Mouse (Mus musculus) intestine, postnatal 0 days (tissue): Measurements from ENCODE around the gene Ikzf2. TPM values are rescaled to one million over a fixed set of nuclear protein-coding genes. Genes with fewer than 3 reads are reported as not detected.

Experiments used
- ATAC-seq: fragments of 200-750 bp; cut with Nextera tagmentation; 2 replicates; pipeline ENCODE4 v1.8.0; 2017; ENCODE audit warnings: mild to moderate bottlenecking, moderate TSS enrichment, moderate library complexity
- H3K27ac ChIP-seq: fragments of 300-500 bp; sonication (generic); 2 replicates; pipeline ENCODE4 v1.5.1; 2014; ENCODE audit warnings: mild to moderate bottlenecking, low read depth, low read length, moderate library complexity
- H3K27me3 ChIP-seq: fragments of 300-500 bp; sonication (generic); replicated peaks from 2 replicates; pipeline ENCODE4 v1.6.1; 2014; ENCODE audit warnings: low read length, mixed read lengths; ENCODE audit not compliant: control insufficient read depth, insufficient read depth
- H3K36me3 ChIP-seq: fragments of 300-500 bp; sonication (generic); 2 replicates; pipeline ENCODE4 v1.6.1; 2014; ENCODE audit warnings: mild to moderate bottlenecking, moderate library complexity; ENCODE audit not compliant: control insufficient read depth, insufficient read depth
- H3K4me1 ChIP-seq: fragments of 300-500 bp; sonication (generic); replicated peaks from 2 replicates; pipeline ENCODE4 v1.6.1; 2014; ENCODE audit warnings: antibody characterized with exemption, low read length, mixed read lengths; ENCODE audit not compliant: control insufficient read depth, insufficient read depth
- H3K4me2 ChIP-seq: fragments of 300-500 bp; sonication (generic); replicated peaks from 2 replicates; pipeline ENCODE4 v1.6.1; 2014; ENCODE audit warnings: low read depth, mild to moderate bottlenecking, moderate library complexity
- H3K4me3 ChIP-seq: fragments of 300-500 bp; sonication (generic); 2 replicates; pipeline ENCODE4 v1.5.1; 2014; ENCODE audit warnings: low read depth, low read length
- H3K9ac ChIP-seq: fragments of 300-500 bp; sonication (generic); 2 replicates; pipeline ENCODE4 v1.6.1; 2014; ENCODE audit warnings: mild to moderate bottlenecking, low read depth, low read length
- H3K9me3 ChIP-seq: fragments of 300-500 bp; sonication (generic); 2 replicates; pipeline ENCODE4 v1.6.1; 2016; ENCODE audit warnings: mixed run types; ENCODE audit not compliant: control insufficient read depth
- CTCF ChIP-seq: sonication (generic); IDR thresholded peaks from 2 replicates; pipeline ENCODE4 v1.5.1; 2016; ENCODE audit warnings: low read depth, mild to moderate bottlenecking, control low read depth, antibody characterized with exemption, moderate library complexity
- WGBS: fragments of 180-500 bp; shearing (Covaris S2); extraction: QIAGEN DNeasy Blood & Tissue Kit; methylation state at CpG from one replicate; pipeline ENCODE4 v1.1.7; 2014; 5-methylcytosine and 5-hydroxymethylcytosine counted together
- polyA plus RNA-seq: library from polyadenylated mRNA; unstranded; fragments of >200 nt; fragmentation: Nextera tagmentation; extraction: Ambion mirVana; gene quantifications from 2 replicates; pipeline ENCODE4 v1.2.1, GENCODE M21; 2015

The Ikzf2 gene
- polyA plus RNA-seq, 1 experiment from 2014 or later: 1.0 TPM

DNA sequence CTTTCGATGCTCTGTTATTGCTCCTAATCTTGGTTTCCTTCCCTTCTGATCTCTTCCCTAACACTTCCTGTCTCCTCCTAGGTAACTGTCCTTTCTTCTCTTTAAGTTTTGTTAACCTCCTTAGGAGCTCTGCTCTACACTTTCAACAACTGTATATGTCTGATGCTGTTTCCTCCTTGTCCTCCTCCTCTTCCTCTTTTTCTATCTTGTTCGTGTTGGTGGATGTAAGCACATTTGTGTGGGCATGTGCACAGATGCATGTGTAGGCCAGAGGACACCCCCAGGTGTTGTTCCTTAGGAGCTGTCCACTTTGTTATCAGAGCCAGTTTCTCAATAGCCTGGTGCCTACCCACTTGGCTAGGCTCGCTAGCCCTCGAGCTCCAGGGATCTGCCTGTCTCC lies 169.0 kb downstream of the Ikzf2 start:
- Histone ChIP-seq H3K9me3 (no peaks in the 10 kb centered on the region), H3K36me3 (no peaks in the 10 kb centered on the region), H3K9ac (no peak overlapping the region), H3K4me1 (no peaks in the 10 kb centered on the region), H3K4me2 (no peak overlapping the region), H3K4me3 (no peak overlapping the region), H3K27me3 (no peaks in the 10 kb centered on the region), H3K27ac (no peak overlapping the region)
- TF ChIP-seq CTCF: no peak
- ATAC-seq: no peak
- WGBS: 86% methylated on average over 4 of the region's 4 CpGs

DNA sequence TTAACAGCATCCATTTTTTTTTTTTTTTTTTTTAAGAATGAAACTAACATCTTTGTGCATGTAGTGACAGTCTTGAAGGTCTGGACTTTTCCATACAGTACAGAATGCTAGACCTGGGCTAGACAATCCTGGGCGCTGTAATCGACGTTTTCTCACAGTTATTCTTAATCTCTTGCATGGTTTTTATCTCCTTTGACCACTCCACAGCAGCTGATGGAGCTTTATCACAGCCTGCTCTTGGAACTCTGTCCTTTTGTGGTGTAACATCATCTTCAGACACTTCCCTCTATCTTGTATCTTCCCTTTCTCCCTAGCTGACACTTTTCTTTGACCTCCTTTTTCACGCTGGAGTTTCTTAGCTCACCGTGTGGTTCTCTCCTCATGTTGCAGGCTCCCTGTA lies 170.9 kb downstream of the Ikzf2 start:
- Histone ChIP-seq H3K9ac (no peak overlapping the region), H3K27ac (no peak overlapping the region), H3K4me1 (no peaks in the 10 kb centered on the region), H3K27me3 (no peaks in the 10 kb centered on the region), H3K36me3 (no peaks in the 10 kb centered on the region), H3K9me3 (no peaks in the 10 kb centered on the region), H3K4me3 (no peak overlapping the region), H3K4me2 (no peak overlapping the region)
- ATAC-seq: no peak
- WGBS: 73% methylated on average over 5 of the region's 5 CpGs
- TF ChIP-seq CTCF: no peak

DNA sequence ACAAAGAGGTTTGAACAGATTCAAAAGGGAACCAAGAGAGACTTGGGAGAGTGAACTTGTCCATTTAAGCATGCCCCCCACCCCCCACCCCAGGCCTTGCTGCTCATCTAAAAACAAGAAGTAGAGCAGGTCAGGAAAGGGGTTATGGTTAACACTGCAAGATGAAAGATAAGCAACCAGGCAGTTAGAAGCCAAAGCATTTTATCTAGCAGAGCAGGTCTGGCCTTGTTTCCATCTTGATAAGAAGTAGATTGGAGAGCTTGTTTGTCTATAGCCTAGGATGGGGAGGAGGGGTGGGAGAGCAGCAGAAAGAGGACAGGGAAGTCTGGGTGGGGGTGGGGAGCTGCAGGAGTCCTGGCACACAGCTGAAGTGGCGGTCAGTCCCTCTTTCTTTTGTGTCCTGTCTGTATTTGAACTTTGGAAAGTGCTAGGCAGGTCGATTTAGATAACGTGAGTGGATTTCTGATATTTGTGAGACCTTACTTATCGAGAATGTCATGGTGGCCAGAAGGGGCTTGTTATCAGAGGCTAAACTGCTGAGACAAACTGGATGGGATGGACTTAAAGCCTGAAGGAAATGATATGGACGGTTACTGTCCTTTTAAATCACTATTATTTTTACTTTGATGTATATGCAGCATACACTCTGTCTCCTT lies 173.3 kb downstream of the Ikzf2 start:
- no peak for ATAC-seq
- Histone ChIP-seq H3K4me3 (no peak overlapping the region), H3K4me2 (no peak overlapping the region), H3K27ac (no peak overlapping the region), H3K27me3 (no peaks in the 10 kb centered on the region), H3K9me3 (no peaks in the 10 kb centered on the region), H3K36me3 (no peaks in the 10 kb centered on the region), H3K4me1 (no peaks in the 10 kb centered on the region), H3K9ac (no peak overlapping the region)
- WGBS: 29% methylated on average over 5 of the region's 5 CpGs
- no peak for TF ChIP-seq CTCF

DNA sequence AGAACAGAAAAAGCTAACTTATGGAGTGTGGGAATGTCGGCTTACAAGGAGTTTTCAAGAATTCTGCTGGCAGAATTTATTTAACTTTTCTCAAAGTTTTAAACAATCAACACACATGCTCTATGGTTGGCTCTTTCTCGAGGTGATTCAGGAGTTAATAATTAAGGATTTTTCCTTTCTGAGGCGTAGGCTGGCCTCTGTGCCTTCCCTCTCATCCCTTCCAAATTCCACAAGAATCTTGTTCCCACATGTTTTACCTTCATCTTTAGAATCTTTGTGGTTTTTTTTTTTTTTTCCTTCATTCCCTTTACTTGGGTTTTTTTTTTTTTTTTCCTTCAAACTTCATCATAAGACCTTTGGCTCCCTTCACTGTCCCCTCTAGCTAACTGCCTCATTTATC lies 178.8 kb downstream of the Ikzf2 start:
- Histone ChIP-seq H3K9me3 (no peaks in the 10 kb centered on the region), H3K4me3 (no peak overlapping the region), H3K9ac (no peak overlapping the region), H3K36me3 (no peaks in the 10 kb centered on the region), H3K4me2 (no peak overlapping the region), H3K27ac (no peak overlapping the region), H3K4me1 (no peaks in the 10 kb centered on the region), H3K27me3 (no peaks in the 10 kb centered on the region)
- ATAC-seq: no peak
- no peak for TF ChIP-seq CTCF
- whole genome bisulfite sequencing: 50% methylated on average over 3 of the region's 3 CpGs

DNA sequence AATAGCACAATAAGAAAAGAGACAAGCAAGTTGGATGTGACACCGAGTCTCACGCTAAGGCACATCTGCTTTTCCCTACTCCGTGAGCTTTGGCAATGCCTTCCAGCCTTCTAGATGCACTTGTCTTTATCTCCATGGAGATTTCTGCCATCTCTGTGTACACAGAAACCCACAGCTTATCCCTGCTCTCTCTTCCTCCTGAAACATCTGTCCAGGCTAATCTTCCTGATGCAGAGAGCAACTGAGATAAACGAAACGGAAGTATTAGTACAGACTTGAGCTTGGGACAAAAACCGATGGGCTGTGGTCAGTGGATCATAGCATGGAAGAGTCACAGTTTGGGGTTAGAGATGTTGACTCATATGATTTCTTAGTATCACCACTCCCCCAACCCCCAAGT lies 179.5 kb downstream of the Ikzf2 start:
- ATAC-seq: no peak
- no peaks in the 10 kb centered on the region for H3K4me1 ChIP-seq
- no peak for TF ChIP-seq CTCF
- H3K9ac ChIP-seq: no peak overlapping the region
- H3K36me3 ChIP-seq: no peaks in the 10 kb centered on the region
- no peaks in the 10 kb centered on the region for H3K27me3 ChIP-seq
- H3K4me2 ChIP-seq: no peak overlapping the region
- no peaks in the 10 kb centered on the region for H3K9me3 ChIP-seq
- no peak overlapping the region for H3K4me3 ChIP-seq
- H3K27ac ChIP-seq: no peak overlapping the region
- WGBS: 78% methylated on average over 6 of the region's 6 CpGs

DNA sequence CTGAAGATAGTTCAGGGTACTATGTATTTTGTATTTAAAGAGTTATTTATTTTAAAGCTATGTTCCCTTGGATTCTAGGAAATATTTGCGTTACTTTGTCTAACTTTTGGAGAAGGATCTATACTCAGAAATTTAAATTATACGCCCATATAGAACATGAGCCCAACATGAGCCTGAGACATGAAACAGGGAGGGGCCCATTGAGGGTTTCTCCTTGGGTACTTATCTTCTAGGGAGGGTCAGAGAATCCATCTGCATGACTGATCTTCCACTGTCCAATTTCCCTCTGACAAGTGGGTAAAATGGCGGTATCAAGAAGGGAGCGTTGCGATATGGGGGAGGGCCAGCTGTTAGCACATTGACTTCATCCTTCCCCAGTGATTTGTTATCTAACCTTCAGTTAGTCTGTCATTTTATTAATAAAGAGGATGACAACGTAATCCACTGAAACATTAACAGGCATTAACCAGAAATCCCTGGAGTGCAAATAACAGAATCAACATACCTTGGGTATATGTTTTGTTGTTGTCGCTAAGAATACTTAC lies 180.4 kb downstream of the Ikzf2 start:
- no peak for TF ChIP-seq CTCF
- no peak for ATAC-seq
- H3K27me3 ChIP-seq: no peaks in the 10 kb centered on the region
- H3K4me2 ChIP-seq: no peak overlapping the region
- WGBS: 96% methylated on average over 7 of the region's 7 CpGs
- no peak overlapping the region for H3K9ac ChIP-seq
- H3K36me3 ChIP-seq: no peaks in the 10 kb centered on the region
- H3K9me3 ChIP-seq: no peaks in the 10 kb centered on the region
- H3K4me1 ChIP-seq: no peaks in the 10 kb centered on the region
- no peak overlapping the region for H3K4me3 ChIP-seq
- no peak overlapping the region for H3K27ac ChIP-seq
